Mouse (Mus musculus): Measurements from ENCODE around the gene Zfp770. TPM values are rescaled to one million over a fixed set of nuclear protein-coding genes. Genes with fewer than 3 reads are reported as not detected.
"Not testable (repeated sequence)": the region's sequence is repeated elsewhere in the genome, so short reads cannot be mapped to it uniquely, and the experiment has no call there.

Gene Zfp770
- total RNA-seq (2021) (10 to 100 TPM; 10.4 to 11.6 TPM), polyA plus RNA-seq (2012; rRNA removed) (0.21 and 0.29 TPM in 2 replicates)
- long read RNA-seq: 0 reads

DNA sequence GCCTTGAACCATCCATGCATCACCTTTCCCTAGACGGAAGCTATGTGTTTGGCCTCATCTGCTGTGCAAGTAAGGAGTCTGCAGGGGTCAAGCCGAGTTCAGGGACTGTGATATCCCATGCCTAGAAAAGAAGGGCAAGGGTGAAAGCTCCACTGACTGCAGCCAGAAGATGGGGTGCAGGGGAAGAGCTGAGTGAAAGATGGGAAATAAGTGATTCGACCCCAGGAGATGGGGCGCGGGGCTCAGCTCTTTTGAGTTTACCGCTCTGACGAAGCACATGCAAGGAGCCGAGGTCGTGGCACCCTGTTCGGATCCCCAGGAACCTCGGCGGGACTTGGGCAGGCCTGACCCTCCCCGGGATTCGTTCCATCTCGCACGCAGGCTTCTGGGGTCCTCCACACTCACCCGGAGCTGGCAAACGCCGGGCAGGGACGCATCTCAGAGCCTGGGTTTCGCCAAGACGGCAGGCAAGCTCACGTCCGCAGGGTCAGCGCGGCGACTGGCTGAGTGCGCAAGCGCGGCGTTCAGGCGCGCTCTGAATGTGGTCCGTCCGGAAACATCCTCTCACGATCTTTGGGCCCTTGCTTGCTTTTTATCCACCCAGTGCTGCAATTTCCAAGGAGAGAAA lies at the start of gene Zfp770:
TSS of gene Zfp770 (minus strand) at position 538 of the 628 bp plus-strand sequence.
- DNase-seq: peak; percentile 87

DNA sequence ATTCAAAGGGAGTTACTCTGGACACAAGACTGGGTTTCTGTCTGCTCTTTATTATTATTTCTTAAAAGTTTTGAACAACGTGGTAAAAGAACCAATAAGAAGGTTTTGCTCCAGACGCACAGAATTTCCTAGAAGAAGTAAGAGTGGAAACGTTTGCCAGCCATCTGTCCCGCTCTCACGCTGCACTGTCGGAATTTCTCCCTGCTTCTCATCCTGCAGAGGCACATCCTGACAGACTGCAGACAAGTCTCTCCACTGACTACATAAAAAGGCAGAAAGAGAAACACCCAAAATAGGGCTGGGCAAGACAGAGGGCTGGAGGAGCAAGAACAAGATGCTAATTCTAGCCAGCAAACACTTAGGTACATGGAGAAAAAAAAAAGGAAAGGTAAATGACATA lies 48.2 kb upstream of the Zfp770 start:
- DNase-seq: no peak

DNA sequence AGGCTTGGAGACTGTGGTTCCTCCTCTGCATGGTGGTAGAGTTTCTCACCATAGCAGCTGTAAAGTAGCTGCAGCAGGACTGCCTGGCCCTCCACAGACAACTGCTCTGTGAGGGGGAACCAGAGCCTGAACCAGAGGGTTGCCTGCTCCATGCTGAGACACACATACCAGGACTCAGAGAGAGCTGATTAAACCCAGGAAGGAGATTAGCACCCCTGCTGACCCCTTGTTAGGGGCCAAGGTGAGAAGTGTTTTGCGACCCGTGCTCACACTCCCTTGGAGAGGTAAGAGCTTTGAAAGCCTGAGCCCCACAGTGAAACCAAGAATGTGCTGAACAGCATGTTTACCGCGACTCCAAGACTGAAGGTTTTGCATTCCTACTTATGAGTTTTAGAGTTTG lies 36.4 kb upstream of the Zfp770 start:
- DNase-seq: no peak

DNA sequence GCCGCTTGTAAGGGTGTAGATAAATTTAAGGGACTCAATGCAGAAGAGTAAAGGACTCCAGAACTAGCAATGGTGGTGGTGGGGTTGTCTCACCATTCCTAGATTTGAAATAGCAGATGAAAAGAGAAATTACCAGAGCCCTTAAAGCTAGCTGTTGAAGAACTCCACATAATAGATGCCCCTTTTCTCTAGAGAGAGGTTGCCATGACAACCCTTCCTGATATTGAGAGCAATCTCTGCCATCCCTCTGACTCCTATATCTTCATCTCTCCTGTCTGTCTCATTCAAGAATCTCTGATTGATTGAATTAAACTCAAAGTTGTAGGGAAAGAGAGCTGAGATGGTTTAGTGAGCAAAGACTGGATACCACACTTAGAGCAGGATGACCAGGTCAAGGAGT lies 35.3 kb upstream of the Zfp770 start:
- no peak for DNase-seq

DNA sequence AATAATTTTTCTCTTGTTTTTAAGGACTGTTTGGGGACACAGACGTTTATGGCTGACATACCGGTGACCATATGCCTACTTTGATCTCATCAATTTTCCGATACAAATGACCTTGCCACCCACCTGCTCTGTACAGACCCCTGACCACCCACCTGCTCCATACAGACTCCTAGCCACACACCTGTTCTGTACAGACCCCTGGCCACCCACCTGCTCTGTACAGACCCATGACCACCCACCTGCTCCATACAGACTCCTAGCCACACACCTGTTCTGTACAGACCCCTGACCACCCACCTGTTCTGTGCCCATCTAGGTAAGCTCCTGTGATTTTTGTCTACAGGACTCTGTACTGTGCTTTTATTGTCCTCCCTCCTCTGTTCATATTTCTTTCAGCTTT lies 34.3 kb upstream of the Zfp770 start:
- DNase-seq: no peak

DNA sequence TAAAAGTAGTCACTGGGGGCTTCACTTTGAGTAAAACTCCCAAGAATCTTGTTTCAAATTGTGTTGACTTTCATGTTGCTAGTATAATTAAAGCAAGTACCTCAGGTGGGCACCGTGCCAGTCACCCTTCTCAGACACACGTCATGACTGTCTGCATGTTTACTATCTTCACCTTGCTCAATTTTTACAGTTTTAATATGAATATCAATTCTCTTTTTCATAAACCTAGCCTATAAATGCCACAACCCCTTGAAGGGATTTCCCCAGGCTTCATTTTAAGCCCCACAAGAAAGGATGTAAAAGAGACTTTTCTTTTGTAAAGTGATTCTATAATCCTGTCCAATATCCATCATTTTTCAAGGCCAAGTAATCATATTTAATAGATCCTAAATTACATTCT lies 30.0 kb upstream of the Zfp770 start:
- DNase-seq: no peak

DNA sequence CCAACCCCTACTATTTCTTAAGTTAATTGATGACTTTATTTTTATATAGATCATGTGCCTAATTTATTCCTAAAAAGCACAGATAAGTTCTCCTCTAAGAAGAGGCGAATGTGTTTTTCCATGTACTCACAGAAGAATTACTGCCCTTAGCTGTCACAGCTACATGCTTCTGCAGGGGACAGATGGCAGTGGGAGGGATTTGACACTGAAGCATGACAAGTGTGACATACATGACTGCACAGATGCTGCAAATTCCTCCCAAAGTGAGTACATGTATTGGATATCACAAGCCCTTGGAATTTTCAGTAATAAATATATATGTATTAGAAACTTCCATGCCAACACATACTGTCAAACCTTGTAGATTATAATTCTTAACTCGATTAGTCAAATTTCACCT lies 27.4 kb upstream of the Zfp770 start:
- DNase-seq: no peak

DNA sequence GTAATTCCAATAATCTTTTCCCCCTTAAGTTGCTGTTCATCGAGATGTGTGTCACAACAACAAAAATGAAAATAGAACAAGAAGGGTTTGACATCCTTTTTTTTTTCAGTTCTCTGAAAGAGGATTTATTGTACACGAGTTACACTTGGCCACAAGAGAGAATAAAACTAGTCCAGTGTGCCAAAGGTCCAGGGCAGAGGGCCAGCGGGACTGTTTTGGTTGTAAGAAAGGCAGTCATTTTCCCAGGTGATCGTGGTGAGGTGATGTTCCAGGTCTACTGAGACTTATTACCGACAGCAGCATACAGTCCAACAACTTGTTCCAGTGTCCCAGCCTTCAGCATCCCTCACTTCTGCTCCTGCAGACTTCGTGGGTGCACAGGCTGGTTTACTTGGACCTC lies 3.8 kb upstream of the Zfp770 start:
- DNase-seq: no peak

DNA sequence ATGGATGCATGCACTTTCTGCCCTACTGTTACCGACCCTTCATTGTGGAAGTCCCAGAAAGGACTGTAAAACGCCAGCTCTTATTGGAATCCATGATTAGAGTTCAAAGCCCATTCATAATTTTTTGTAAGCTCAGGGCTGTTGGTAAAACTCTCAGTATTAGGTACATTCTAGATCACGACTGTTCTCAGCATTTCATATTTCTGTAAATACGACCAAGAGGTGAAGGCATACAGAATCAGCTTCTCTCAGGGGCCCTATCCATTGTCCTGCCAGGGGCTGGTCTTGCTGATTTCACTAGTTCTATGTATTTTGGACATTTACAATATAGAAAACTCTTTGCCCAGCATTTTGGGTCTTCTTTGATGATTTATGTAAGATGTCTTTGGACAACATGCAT lies 305 bp upstream of the Zfp770 start:
- no peak for DNase-seq

DNA sequence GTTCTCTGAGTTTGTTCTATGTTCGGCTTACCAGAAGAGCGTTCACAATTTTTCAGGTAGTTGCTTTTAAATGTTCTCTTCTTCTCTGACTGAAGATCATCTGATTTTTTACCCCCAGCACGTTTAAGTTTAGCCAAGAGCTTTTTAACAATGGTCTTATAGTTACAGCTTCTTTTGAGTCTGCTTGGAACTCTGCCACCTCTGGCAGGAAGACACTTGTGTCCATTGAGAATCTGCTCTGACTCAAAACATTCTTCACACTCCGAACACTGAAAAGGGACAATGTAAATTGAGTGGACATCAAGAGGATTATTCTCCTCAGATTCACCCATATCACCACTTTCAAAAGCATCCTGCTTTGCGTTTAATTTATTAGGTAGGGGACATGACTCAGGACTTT lies 4.8 kb downstream of the Zfp770 start:
- no peak for DNase-seq

DNA sequence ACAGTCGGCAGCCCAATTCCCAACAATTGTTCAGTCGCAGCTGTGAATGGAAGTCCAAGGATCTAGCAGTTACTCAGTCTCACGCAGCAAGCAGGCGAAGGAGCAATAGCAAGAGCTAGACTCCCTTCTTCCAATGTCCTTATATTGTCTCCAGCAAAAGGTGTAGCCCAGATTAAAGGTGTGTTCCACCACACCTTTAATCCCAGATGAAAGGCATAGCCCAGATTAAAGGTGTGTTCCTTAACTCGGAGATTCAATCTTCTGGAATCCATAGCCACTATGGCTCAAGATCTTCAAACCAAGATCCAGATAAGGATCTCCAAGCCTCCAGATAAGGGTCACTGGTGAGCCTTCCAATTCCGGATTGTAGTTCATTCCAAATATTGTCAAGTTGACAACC lies 14.3 kb downstream of the Zfp770 start, which contains the start of gene Aqr:
TSS of gene Aqr (minus strand) at position 101 of the 400 bp plus-strand sequence.
- DNase-seq: not testable (repeated sequence)

DNA sequence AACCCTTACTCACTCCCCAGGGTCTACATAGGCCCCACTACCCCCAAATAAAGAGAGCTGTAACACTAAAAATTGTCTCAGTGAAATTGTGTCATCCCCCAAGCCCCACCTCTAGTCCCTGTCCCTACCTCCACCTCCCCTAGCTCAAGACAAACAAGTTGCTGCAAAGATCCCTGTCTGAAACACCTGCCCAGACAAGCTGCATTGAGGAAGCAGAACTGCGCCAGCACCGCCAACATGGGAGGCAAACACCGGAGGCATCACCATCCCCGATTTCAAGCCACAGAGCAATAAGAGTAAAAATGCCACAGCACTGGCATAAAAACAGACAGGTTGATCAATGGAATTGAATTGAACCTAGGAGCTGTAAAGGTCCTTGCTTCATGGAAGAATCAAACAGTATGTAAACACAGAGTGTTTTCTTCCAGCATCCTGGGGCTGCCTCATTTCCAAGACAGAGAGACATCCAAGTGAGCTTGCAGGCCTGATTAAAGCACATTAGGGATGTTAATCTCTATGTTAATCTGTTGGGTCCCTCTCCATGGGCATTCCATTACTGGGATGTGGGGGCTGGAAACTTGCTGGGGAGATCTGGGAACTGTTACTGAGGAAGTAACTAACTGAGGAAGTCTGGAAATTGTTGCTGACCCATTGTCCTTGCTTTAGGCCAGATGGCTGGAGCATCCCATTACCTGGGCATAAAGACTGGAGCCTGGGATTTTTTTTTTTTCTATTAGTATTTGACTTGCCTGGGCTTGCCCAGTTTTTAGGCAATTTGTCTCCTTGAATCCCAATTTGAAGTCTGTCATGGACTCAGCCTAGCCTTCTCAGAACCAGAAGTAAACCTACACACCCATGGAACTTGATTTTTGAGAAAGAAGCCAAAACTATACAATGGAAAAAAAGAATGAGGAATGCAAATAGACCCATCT lies 23.2 kb downstream of the Zfp770 start:
- no peak for DNase-seq

DNA sequence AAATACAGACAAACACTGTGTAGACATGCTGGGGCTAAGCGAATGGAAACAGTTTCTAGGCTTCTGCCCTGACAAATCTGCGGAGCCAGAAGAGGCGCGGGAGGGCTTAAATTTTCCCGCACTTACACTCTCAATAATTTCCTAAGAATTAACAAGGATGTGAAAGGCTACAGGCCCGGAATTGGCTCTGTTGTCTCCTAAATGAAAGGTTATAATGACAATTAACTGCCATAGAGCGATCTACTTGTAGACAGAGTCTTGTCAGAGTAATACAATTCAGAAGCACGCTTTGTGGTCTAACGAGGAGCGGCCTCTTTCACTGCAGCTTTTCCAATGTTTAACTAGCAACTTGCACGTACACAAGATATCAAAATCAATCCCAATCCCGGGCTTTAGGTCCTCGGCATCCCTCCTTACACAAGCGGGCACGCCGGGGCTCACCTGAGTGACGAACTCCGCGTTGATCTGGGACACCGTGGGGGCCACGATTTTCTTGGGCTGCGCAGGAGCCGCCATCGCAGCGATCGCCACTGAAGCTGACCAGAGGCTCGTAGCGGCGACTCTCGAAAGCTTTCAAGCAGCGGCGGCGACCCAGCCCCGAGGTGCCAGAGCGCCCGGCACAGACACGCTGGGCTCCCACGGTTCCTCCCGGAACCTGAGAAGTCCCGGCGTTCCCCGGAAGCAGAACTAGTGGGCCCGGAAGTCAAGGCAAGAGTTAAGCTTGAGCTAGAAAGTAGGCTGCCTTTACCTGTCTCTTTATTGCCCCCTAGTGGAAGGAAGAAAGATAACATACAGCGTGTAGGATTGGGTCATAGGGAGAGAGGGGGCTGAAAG lies 26.4 kb downstream of the Zfp770 start:
- peak; percentile 88 for DNase-seq

DNA sequence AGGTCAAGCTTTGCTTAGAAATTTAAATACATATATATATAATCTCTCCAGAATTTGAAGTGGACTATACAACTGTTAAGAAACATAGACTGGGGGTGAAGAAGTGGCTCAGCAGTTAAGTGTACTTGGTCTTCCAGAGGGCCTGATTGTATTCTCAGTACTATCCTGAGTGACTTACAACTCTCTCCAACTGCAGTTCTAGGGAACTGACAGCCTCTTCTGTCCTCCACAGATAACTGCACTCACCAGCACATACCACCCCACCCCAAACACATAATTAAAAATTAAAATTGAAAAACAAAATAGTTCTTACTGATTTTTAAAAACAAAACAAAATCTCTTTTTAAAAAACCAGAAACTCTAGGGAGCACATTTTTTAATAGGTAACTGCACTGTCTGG lies 28.0 kb downstream of the Zfp770 start:
- DNase-seq: no peak

DNA sequence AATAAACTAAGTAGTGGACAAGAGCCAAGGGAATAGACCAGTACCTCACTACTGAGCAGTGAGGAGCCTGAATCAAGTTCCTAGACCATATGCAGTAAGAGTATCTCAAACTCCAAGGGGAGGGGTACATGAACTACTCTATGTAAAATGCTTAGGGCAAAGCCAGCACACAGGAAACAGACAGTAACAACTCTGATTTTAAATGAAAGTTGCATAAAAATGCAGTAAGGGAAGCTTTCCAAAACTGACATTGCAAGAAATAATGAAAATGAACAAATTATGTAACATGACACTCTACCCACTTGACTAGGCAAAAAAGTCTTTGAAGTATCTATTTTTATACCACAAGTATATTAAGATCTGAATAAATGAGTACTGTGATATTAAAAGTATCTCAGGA lies 33.4 kb downstream of the Zfp770 start:
- DNase-seq: no peak

DNA sequence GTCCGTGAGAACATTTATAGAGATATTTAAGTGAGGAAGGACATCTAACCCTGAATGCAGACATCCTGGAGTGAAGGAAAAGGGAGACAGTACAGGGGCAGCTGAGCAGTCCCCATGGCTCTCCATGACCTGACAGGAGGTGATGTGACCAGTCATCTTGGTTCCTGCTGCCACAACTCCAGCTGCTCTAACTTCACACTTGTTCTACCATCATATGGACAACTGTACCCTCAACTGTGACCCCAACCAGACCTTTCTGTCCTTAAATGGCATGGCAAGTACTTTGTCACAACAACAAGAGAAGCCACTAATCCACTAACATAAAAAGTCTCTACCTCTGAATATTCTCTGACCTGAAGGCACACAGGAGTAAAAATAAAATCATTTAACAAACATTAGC lies 39.3 kb downstream of the Zfp770 start:
- no peak for DNase-seq

DNA sequence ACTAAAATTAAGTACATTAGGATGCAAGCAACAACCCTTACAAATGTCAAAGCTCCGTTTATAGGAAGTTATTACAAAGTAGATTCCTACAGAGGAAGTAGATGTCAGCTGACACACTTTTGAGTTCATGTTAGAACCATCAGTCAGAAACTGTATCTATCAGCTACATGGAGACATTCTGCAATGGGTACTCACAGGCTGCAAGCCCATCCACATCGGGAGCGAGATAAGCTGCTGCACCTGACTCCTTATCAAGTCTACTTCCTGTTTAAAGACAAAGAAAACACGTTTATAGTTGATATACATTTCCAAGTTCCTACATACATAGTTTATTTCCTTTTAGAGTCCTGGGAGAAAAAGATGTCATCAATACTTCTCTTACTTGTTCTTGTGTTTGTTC lies 43.9 kb downstream of the Zfp770 start:
- DNase-seq: no peak

DNA sequence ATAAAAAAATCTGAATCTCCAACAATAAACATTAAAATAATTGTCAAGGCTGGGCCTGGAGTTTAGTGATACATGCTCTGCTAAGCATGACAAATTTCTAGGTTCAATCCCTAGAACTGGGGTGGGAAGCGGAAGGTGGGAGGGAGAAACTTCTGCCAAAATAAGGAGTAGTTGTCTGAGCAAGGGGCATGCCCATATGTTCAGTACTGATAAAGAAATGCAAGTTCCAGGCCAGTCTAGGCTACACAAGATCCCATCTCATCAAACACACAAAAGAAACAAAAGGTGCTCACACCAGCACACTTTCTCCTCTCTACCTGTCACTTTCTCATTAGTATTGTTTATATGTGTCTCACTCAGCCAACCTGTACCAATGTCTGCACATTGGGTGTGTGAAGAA lies 44.6 kb downstream of the Zfp770 start:
- no peak for DNase-seq

DNA sequence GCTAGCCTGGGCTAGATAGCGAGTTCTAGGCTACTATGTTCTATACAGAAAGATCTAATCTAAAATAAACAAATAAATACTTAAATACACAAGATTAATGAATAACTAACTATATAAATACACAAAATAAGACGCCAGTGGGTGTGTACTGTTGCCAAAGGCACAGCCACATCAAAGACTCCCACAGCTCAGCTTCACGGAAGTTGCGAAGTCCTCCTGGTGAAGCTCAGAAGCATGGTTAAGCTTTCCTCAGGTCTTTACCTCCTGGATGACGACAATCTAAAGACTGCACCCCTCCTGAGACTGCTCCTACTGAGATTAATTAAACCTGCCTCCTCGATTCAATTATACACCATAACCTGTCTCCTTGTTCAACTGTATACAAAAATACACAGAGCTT lies 48.0 kb downstream of the Zfp770 start:
- DNase-seq: no peak

DNA sequence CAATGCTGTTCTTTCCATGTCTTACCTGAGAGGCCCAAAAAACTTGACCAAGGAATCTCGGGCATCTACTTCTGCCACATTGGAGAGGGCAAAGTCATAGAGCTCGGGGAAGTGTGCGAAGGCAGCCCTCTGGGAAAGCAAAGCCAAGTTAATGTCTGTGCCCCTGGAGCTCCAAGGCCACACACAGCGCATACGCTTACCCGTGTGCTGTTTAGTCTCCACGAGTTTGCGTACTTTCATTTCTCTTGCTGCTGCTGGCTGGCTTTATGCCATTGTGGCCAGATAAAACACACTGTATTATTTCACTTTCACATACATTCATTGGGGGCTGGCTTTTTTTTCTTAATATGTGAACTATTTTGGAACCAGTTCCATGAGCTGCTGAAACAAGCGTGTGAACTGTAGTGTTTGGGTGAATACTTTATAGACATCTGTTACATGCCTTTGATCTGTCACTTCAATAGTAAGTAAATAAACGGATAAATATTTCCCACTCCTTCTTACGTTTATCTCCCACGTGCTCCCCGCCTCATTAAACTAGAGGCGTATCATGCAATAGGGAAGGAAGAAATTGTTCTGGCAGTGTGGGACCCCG lies 54.3 kb downstream of the Zfp770 start:
- peak; percentile 3 for DNase-seq

DNA sequence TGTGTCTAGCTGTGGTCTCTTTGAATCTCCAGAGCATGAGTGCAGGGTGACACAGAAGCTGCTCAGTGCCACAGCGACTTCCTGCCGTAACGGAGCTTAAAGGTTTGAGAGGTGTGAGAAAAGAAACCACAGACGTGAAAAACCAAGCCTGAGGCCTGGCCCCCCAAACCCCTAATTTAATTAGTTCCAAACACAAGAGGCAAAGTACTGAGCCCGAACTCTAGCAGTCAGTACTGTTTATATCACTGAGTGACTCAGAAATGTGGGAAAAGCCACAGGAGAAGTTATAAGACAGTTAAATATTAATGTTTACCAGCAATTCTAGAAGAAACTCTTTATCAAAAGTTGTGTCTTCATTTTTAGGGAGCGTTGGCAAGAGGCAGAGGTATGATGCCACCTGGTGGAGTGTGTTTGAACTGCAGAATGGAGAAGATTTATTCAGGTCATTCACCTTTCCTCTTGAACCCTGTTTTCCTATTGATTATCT lies 55.9 kb downstream of the Zfp770 start:
- peak; percentile 4 for DNase-seq

DNA sequence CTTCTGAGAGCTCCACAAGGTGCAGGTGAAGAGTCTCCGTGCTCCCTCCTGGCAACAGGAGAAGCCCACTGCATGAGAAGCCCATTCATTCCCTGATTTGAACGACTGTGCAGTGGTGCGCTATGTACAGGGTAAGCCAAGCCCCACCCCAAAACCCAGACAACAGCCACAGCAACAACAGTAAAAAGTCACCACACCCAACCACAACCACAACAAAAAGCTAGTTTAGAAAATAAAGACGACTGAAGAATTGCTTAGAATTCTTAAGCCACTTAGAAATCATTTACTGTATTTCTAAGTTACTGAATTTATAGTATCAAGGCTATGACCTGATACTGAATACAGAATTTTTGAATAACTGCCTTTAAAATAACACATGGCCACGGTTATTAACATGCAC lies 56.4 kb downstream of the Zfp770 start:
- DNase-seq: no peak

Measured in adrenal gland, adult 2 months (tissue).